Mouse (Mus musculus): ENCODE data around the gene Clstn3. TPM values are rescaled to one million over a fixed set of nuclear protein-coding genes. Genes with fewer than 3 reads are reported as not detected.

The Clstn3 gene
- polyA plus RNA-seq, 1 experiment from 2014 or later, result 2.7 TPM

Other genes starting within 250 kb of the Clstn3 start
- gene Vmn2r27, start 232.9 kb downstream of the Clstn3 start, polyA plus RNA-seq (2015; fragmentation: Nextera tagmentation; extraction: Ambion mirVana), result not detected in 2 replicates
- 0.23 and 0.32 TPM in 2 replicates for gene Cd163, start 160.1 kb downstream of the Clstn3 start, polyA plus RNA-seq (2015; fragmentation: Nextera tagmentation; extraction: Ambion mirVana)
- gene Pex5, start 49.7 kb downstream of the Clstn3 start, polyA plus RNA-seq (2015; fragmentation: Nextera tagmentation; extraction: Ambion mirVana), result 35.5 and 39.1 TPM in 2 replicates
- 0.49 and 0.52 TPM in 2 replicates for gene C1rl, start 28.3 kb upstream of the Clstn3 start, polyA plus RNA-seq (2015; fragmentation: Nextera tagmentation; extraction: Ambion mirVana)
- 3.1 and 4.6 TPM in 2 replicates for gene C1ra, start 47.6 kb upstream of the Clstn3 start, polyA plus RNA-seq (2015; fragmentation: Nextera tagmentation; extraction: Ambion mirVana)
- 2.6 and 3.6 TPM in 2 replicates for gene C1s1, start 77.6 kb upstream of the Clstn3 start, polyA plus RNA-seq (2015; fragmentation: Nextera tagmentation; extraction: Ambion mirVana)
- not detected in 2 replicates for gene C1rb, start 105.5 kb upstream of the Clstn3 start, polyA plus RNA-seq (2015; fragmentation: Nextera tagmentation; extraction: Ambion mirVana)
- 0.07 TPM in 1 of 2 replicates, not detected in the other for gene C1s2, start 171.3 kb upstream of the Clstn3 start, polyA plus RNA-seq (2015; fragmentation: Nextera tagmentation; extraction: Ambion mirVana)
- gene Lpcat3, start 198.2 kb upstream of the Clstn3 start, polyA plus RNA-seq (2015; fragmentation: Nextera tagmentation; extraction: Ambion mirVana), result 56.8 and 61.9 TPM in 2 replicates
- 199 and 200 TPM in 2 replicates for gene Emg1, start 247.4 kb upstream of the Clstn3 start, polyA plus RNA-seq (2015; fragmentation: Nextera tagmentation; extraction: Ambion mirVana)
- 327 and 340 TPM in 2 replicates for gene Phb2, start 247.5 kb upstream of the Clstn3 start, polyA plus RNA-seq (2015; fragmentation: Nextera tagmentation; extraction: Ambion mirVana)

All from lung, embryonic 15.5 days (tissue).